In genomic region chr5:77217211-77217610, GRCm38 (mm10) we compare ENCODE assay signal across 8 mouse cellular contexts. TPM values are rescaled to one million over a fixed set of nuclear protein-coding genes. Genes with fewer than 3 reads are reported as not detected.
DNase-seq lines count a peak whose midpoint lies in the region; ATAC-seq and TF ChIP-seq lines count a peak whose summit lies in the region.

No protein-coding gene starts in this region.

- peak; percentile 77 for DNase-seq in ES-E14 (ENCODE audit: low read depth, low spot score)
- DNase-seq in c-Kit-positive CD71-positive TER-119-negative erythroid progenitor cells, embryonic 14.5 days (ENCODE audit: low read depth): peak; percentile 82
- peak; percentile 80 for DNase-seq in forebrain, embryonic 10.5 days (ENCODE audit: extremely low spot score, low spot score)
- DNase-seq in kidney, postnatal 25 days: peak; percentile 59 to 89
- DNase-seq in liver, embryonic 13.5 days: peak; percentile 52

- no peak for TF ChIP-seq POLR2A in testis, adult 2 months (IDR thresholded peaks at IDR 0.05; ENCODE audit: control insufficient read depth, low read depth, low read length)

- TF ChIP-seq CTCF in testis, adult 2 months (IDR thresholded peaks at IDR 0.05; ENCODE audit: control insufficient read depth, insufficient read depth, insufficient replicate concordance, low read depth, low read length): peak; percentile 27; the same call in 1 of the 2 replicates

- ATAC-seq in heart, embryonic 14.5 days (ENCODE audit: insufficient number of reproducible peaks, insufficient read depth, low FRiP score, low read depth): no peak
- ATAC-seq in liver, embryonic 13.5 days (ENCODE audit: low read depth): no peak
- ATAC-seq in neural tube, embryonic 12.5 days (ENCODE audit: low FRiP score, low read depth): no peak

- H3K4me3 ChIP-seq in ES-E14 (ENCODE audit: insufficient read depth in 1 of 2, low read depth in 1 of 2, low read length in 2 of 2, poor library complexity in 1 of 2, severe bottlenecking in 1 of 2): no peak overlapping the region
- peak overlapping the region; percentile 22; the same call in 1 of the 2 replicates for H3K4me3 ChIP-seq in forebrain, embryonic 10.5 days
- peak overlapping the region; percentile 21 to 27; a peak in 3 of 4 replicates for H3K4me3 ChIP-seq in heart, embryonic 14.5 days (ENCODE audit: control insufficient read depth in 1 of 2, insufficient read depth in 1 of 2, low read depth in 1 of 2, low read length in 2 of 2)
- H3K4me3 ChIP-seq in liver, embryonic 13.5 days (replicated peaks): no peak overlapping the region
- H3K4me3 ChIP-seq in neural tube, embryonic 12.5 days: no peak overlapping the region
- no peak overlapping the region for H3K4me3 ChIP-seq in testis, adult 2 months (ENCODE audit: control insufficient read depth, low read depth, low read length)

- H3K9ac ChIP-seq in ES-E14 (ENCODE audit: insufficient read depth, low read depth, low read length, poor library complexity, severe bottlenecking): no peak overlapping the region
- H3K9ac ChIP-seq in heart, embryonic 14.5 days (ENCODE audit: low read length): no peak overlapping the region
- no peak overlapping the region for H3K9ac ChIP-seq in liver, embryonic 13.5 days
- H3K9ac ChIP-seq in neural tube, embryonic 12.5 days: no peak overlapping the region

- in situ Hi-C loops in ES-E14 (cut with MboI; ENCODE audit: low sequenced_read_pairs in 2 of 2, unreplicated experiment in 2 of 2): loop anchor here in 1 of 2 experiments (10.0 kb wide), 1 partner anchor 222 kb away; no protein-coding TSS in a partner anchor

- H3K4me2 ChIP-seq in heart, embryonic 14.5 days (ENCODE audit: low read length): peak overlapping the region; percentile 42
- no peak overlapping the region for H3K4me2 ChIP-seq in liver, embryonic 13.5 days
- H3K4me2 ChIP-seq in neural tube, embryonic 12.5 days (replicated peaks): 0 out of 2 replicates have a peak overlapping the region, but pooled peaks have one; percentile 20

- H3K27ac ChIP-seq in ES-E14 (ENCODE audit: insufficient read depth, low read depth, low read length, poor library complexity, severe bottlenecking): no peak overlapping the region
- H3K27ac ChIP-seq in forebrain, embryonic 10.5 days: no peak overlapping the region
- H3K27ac ChIP-seq in heart, embryonic 14.5 days (replicated peaks in 1 of 2; ENCODE audit: control insufficient read depth in 1 of 2, insufficient read depth in 1 of 2, low read depth in 2 of 2, low read length in 2 of 2): no peak overlapping the region
- no peak overlapping the region for H3K27ac ChIP-seq in liver, embryonic 13.5 days
- H3K27ac ChIP-seq in neural tube, embryonic 12.5 days: no peak overlapping the region
- no peak overlapping the region for H3K27ac ChIP-seq in testis, adult 2 months (ENCODE audit: control insufficient read depth, insufficient read depth, low read depth, low read length)

- H3K36me3 ChIP-seq in ES-E14 (ENCODE audit: control insufficient read depth, insufficient read depth, low read length, poor library complexity, severe bottlenecking): no peaks in the 10 kb centered on the region
- no peaks in the 10 kb centered on the region for H3K36me3 ChIP-seq in forebrain, embryonic 10.5 days (replicated peaks)
- H3K36me3 ChIP-seq in heart, embryonic 14.5 days (ENCODE audit: control insufficient read depth, insufficient read depth, low read length): no peaks in the 10 kb centered on the region
- H3K36me3 ChIP-seq in liver, embryonic 13.5 days: no peaks in the 10 kb centered on the region
- no peaks in the 10 kb centered on the region for H3K36me3 ChIP-seq in neural tube, embryonic 12.5 days
- no peaks in the 10 kb centered on the region for H3K36me3 ChIP-seq in testis, adult 2 months (ENCODE audit: control insufficient read depth, insufficient read depth, low read length)

- H3K27me3 ChIP-seq in forebrain, embryonic 10.5 days (ENCODE audit: poor library complexity, severe bottlenecking): peaks cover under 1% of the 10 kb centered on the region; the same call in 1 of the 2 replicates
- no peaks in the 10 kb centered on the region for H3K27me3 ChIP-seq in heart, embryonic 14.5 days (ENCODE audit: control insufficient read depth, insufficient read depth, low read length)
- no peaks in the 10 kb centered on the region for H3K27me3 ChIP-seq in liver, embryonic 13.5 days
- H3K27me3 ChIP-seq in neural tube, embryonic 12.5 days (replicated peaks): 0 out of 2 replicates have a peak, but pooled peaks cover 1% of the 10 kb centered on the region
- H3K27me3 ChIP-seq in testis, adult 2 months (ENCODE audit: control insufficient read depth, insufficient read depth, low read length): no peaks in the 10 kb centered on the region

- H3K4me1 ChIP-seq in ES-E14 (ENCODE audit: control insufficient read depth in 2 of 2, insufficient read depth in 2 of 2, low read length in 2 of 2, poor library complexity in 1 of 2): no peaks in the 10 kb centered on the region
- H3K4me1 ChIP-seq in forebrain, embryonic 10.5 days: peaks cover 7% of the 10 kb centered on the region
- H3K4me1 ChIP-seq in heart, embryonic 14.5 days (ENCODE audit: control insufficient read depth in 2 of 2, insufficient read depth in 2 of 2, low read length in 2 of 2): no peaks in the 10 kb centered on the region
- no peaks in the 10 kb centered on the region for H3K4me1 ChIP-seq in liver, embryonic 13.5 days (replicated peaks)
- no peaks in the 10 kb centered on the region for H3K4me1 ChIP-seq in neural tube, embryonic 12.5 days
- no peaks in the 10 kb centered on the region; the same call in 1 of the 2 replicates for H3K4me1 ChIP-seq in testis, adult 2 months (ENCODE audit: control insufficient read depth, insufficient read depth, low read length)

- H3K9me3 ChIP-seq in ES-E14 (ENCODE audit: control insufficient read depth, insufficient read depth, low read depth, low read length): no peaks in the 10 kb centered on the region
- no peaks in the 10 kb centered on the region for H3K9me3 ChIP-seq in forebrain, embryonic 10.5 days
- H3K9me3 ChIP-seq in heart, embryonic 14.5 days (ENCODE audit: control insufficient read depth, low read length): no peaks in the 10 kb centered on the region
- H3K9me3 ChIP-seq in liver, embryonic 13.5 days (replicated peaks): no peaks in the 10 kb centered on the region
- H3K9me3 ChIP-seq in neural tube, embryonic 12.5 days: no peaks in the 10 kb centered on the region

- WGBS in forebrain, embryonic 10.5 days: 17% methylated on average over 9 of the region's 9 CpGs
- WGBS in heart, embryonic 14.5 days: 13% methylated on average over 9 of the region's 9 CpGs
- 11% methylated on average over 9 of the region's 9 CpGs for WGBS in liver, embryonic 13.5 days (ENCODE audit: insufficient replicate concordance)
- WGBS in neural tube, embryonic 12.5 days: 14% methylated on average over 9 of the region's 9 CpGs

TF ChIP-seq in ES-E14, 5 proteins besides CTCF, POLR2A, EP300 and RAD21:
- TF ChIP-seq ZNF384 (IDR thresholded peaks at IDR 0.05; ENCODE audit: low read depth, low read length): no peak
- peak; percentile 55 for TF ChIP-seq MAFK (IDR thresholded peaks at IDR 0.05; ENCODE audit: insufficient read depth, low read depth, low read length)
- no peak for TF ChIP-seq CHD2 (IDR thresholded peaks at IDR 0.05; ENCODE audit: low read depth, low read length)
- TF ChIP-seq HCFC1 (IDR thresholded peaks at IDR 0.05; ENCODE audit: borderline replicate concordance, insufficient read depth, low read length): no peak
- peak; percentile 64; the same call in 1 of the 2 replicates for TF ChIP-seq ZC3H11A (IDR thresholded peaks at IDR 0.05; ENCODE audit: borderline replicate concordance, low read depth, low read length)

RNA-seq across cellular contexts. Expression of gene Spink2, which starts 5.9 kb away (rescaled TPM):
- 0.48 and 0.98 TPM in 2 replicates for total RNA-seq in ES-E14 (2012; rRNA removed)
- 0.64 and 1.1 TPM in 2 replicates for polyA plus RNA-seq in forebrain, embryonic 10.5 days (2016; fragmentation: Nextera tagmentation; extraction: Ambion mirVana)
- 4.7 and 5.3 TPM in 2 replicates for polyA plus RNA-seq in heart, embryonic 14.5 days (2014; fragmentation: Nextera tagmentation; extraction: Ambion mirVana)
- 0.17 TPM in 1 of 2 replicates, not detected in the other for polyA plus RNA-seq in liver, embryonic 13.5 days (2015; fragmentation: Nextera tagmentation; extraction: Ambion mirVana)
- 3.0 and 4.1 TPM in 2 replicates for polyA plus RNA-seq in neural tube, embryonic 12.5 days (2016; fragmentation: Nextera tagmentation; extraction: Ambion mirVana)
- 1,806 and 1,967 TPM in 2 replicates for polyA plus RNA-seq in testis, adult 2 months (2012; rRNA removed)

RNA-seq across cellular contexts. Expression of gene Rest, which starts 48.1 kb away (rescaled TPM):
- total RNA-seq in ES-E14 (2012; rRNA removed): 108 and 120 TPM in 2 replicates
- polyA plus RNA-seq in forebrain, embryonic 10.5 days (2016; fragmentation: Nextera tagmentation; extraction: Ambion mirVana): 21.6 and 22.3 TPM in 2 replicates
- polyA plus RNA-seq in heart, embryonic 14.5 days (2014; fragmentation: Nextera tagmentation; extraction: Ambion mirVana): 26.1 and 26.7 TPM in 2 replicates
- polyA plus RNA-seq in liver, embryonic 13.5 days (2015; fragmentation: Nextera tagmentation; extraction: Ambion mirVana): 8.0 and 9.0 TPM in 2 replicates
- polyA plus RNA-seq in neural tube, embryonic 12.5 days (2016; fragmentation: Nextera tagmentation; extraction: Ambion mirVana): 18.9 and 20.6 TPM in 2 replicates
- polyA plus RNA-seq in testis, adult 2 months (2012; rRNA removed): 3.8 and 4.2 TPM in 2 replicates

Comparison
In these comparisons a context has a peak if more than half of its experiments do, and no peak if none do; other contexts are left out.
1. H3K4me3 ChIP-seq: peak in forebrain, embryonic 10.5 days (single experiment) and heart, embryonic 14.5 days (2 of 2); none in ES-E14 (0 of 2), liver, embryonic 13.5 days (single experiment), neural tube, embryonic 12.5 days (single experiment) and testis, adult 2 months (single experiment).
2. RNA of gene Spink2, which starts 5.9 kb away (polyA plus RNA-seq): 1,806 to 1,967 TPM in testis, adult 2 months; 4.7 to 5.3 TPM in heart, embryonic 14.5 days, 3.0 to 4.1 TPM in neural tube, embryonic 12.5 days, 0.64 to 1.1 TPM in forebrain, embryonic 10.5 days and 0.17 TPM in liver, embryonic 13.5 days; every median in the first group is over 100 times any median in the second.
3. Peak in every context shown above with its lines, with median percentiles within 50 percentile points of each other: DNase-seq.